Mouse (Mus musculus): Measurements from ENCODE around the gene Akr1c19. TPM values are rescaled to one million over a fixed set of nuclear protein-coding genes. Genes with fewer than 3 reads are reported as not detected.
A peak's percentile ranks its signal among the peaks of the same experiment; 100 is the strongest.

Akr1c19 gene
- polyA plus RNA-seq, 1 experiment from 2014 or later = 15.0 TPM

GRCm38 (mm10) chr13:4281471-4282412 is 53.2 kb downstream of the Akr1c19 start:
- 29% methylated on average over 7 of the region's 7 CpGs for WGBS
- H3K9ac ChIP-seq (replicated peaks; ENCODE audit: low read depth) = no peak overlapping the region
- ATAC-seq (no peak), DNase-seq (ENCODE audit: low spot score) (peak; percentile 67)
- no peak overlapping the region for H3K4me2 ChIP-seq (replicated peaks; ENCODE audit: low read depth, low read length)
- H3K27me3 ChIP-seq (replicated peaks; ENCODE audit: insufficient read depth, low read length) = no peaks in the 10 kb centered on the region
- H3K36me3 ChIP-seq (ENCODE audit: insufficient read depth, low read length) = no peaks in the 10 kb centered on the region
- no peaks in the 10 kb centered on the region for H3K4me1 ChIP-seq (ENCODE audit: insufficient read depth, low read depth, low read length)
- TF ChIP-seq CTCF (IDR thresholded peaks at IDR 0.05) (peak; percentile 75), EP300 (IDR thresholded peaks at IDR 0.05) (no peak)
- no peaks in the 10 kb centered on the region for H3K9me3 ChIP-seq (ENCODE audit: low read length)
- no peak overlapping the region for H3K27ac ChIP-seq (ENCODE audit: low read length)
- H3K4me3 ChIP-seq (ENCODE audit: low read depth, low read length) = no peak overlapping the region

- no peak for DNase-seq (ENCODE audit: low spot score)
- Histone ChIP-seq H3K9me3 (ENCODE audit: low read length) (no peaks in the 10 kb centered on the region), H3K4me3 (ENCODE audit: low read depth, low read length) (no peak overlapping the region), H3K9ac (replicated peaks; ENCODE audit: low read depth) (no peak overlapping the region), H3K4me2 (replicated peaks; ENCODE audit: low read depth, low read length) (no peak overlapping the region), H3K27ac (ENCODE audit: low read length) (no peak overlapping the region), H3K36me3 (ENCODE audit: insufficient read depth, low read length) (no peaks in the 10 kb centered on the region), H3K4me1 (ENCODE audit: insufficient read depth, low read depth, low read length) (no peaks in the 10 kb centered on the region), H3K27me3 (replicated peaks; ENCODE audit: insufficient read depth, low read length) (no peaks in the 10 kb centered on the region)
- 86% methylated on average over 4 of the region's 4 CpGs for WGBS
- no peak for TF ChIP-seq CTCF (IDR thresholded peaks at IDR 0.05)
- no peak for TF ChIP-seq EP300 (IDR thresholded peaks at IDR 0.05)
- no peak for ATAC-seq
These were observed 68.5 kb downstream of the Akr1c19 start for GRCm38 (mm10) chr13:4296991-4297390.

Other genes with a start within 250 kb of the Akr1c19 start
- 62.8 and 63.7 TPM in 2 replicates for gene Akr1c14, start 179.7 kb upstream of the Akr1c19 start, polyA plus RNA-seq (2015; fragmentation: Nextera tagmentation; extraction: Ambion mirVana)
- 0.37 and 1.0 TPM in 2 replicates for gene Akr1c18, start 78.0 kb upstream of the Akr1c19 start, polyA plus RNA-seq (2015; fragmentation: Nextera tagmentation; extraction: Ambion mirVana)
- gene Akr1c13, start 37.5 kb upstream of the Akr1c19 start, polyA plus RNA-seq (2015; fragmentation: Nextera tagmentation; extraction: Ambion mirVana) = 7.3 and 7.9 TPM in 2 replicates
- gene Akr1c12, start 50.7 kb downstream of the Akr1c19 start, polyA plus RNA-seq (2015; fragmentation: Nextera tagmentation; extraction: Ambion mirVana) = 0.87 and 1.2 TPM in 2 replicates
- not detected in 2 replicates for gene Akr1c6, start 205.6 kb downstream of the Akr1c19 start, polyA plus RNA-seq (2015; fragmentation: Nextera tagmentation; extraction: Ambion mirVana)

Data from lung, postnatal 0 days (tissue).